Mouse (Mus musculus): ENCODE data around the gene St5. TPM values are rescaled to one million over a fixed set of nuclear protein-coding genes. Genes with fewer than 3 reads are reported as not detected.

St5 gene
- total RNA-seq, 1 experiment from 2014 or later, result 43.3 TPM

GRCm38 (mm10) chr7:109609565-109610345, 93.7 kb downstream of the St5 start:
- no peak for DNase-seq

GRCm38 (mm10) chr7:109608831-109609230, 94.6 kb downstream of the St5 start:
- no peak for DNase-seq

- no peak for DNase-seq
Observed at GRCm38 (mm10) chr7:109606994-109607610, 96.3 kb downstream of the St5 start.

- DNase-seq, result no peak
Observed at GRCm38 (mm10) chr7:109602562-109602961, 100.8 kb downstream of the St5 start.

- no peak for DNase-seq
Observed at GRCm38 (mm10) chr7:109602022-109602421, 101.4 kb downstream of the St5 start.

- peak; percentile 45 for DNase-seq
Observed at GRCm38 (mm10) chr7:109600702-109601101, 102.7 kb downstream of the St5 start.

- no peak for DNase-seq
Observed at GRCm38 (mm10) chr7:109599998-109600397, 103.4 kb downstream of the St5 start.

GRCm38 (mm10) chr7:109594845-109595531, 108.4 kb downstream of the St5 start:
- DNase-seq, result no peak

- DNase-seq, result no peak
Observed at GRCm38 (mm10) chr7:109593992-109594391, 109.4 kb downstream of the St5 start.

GRCm38 (mm10) chr7:109592184-109592583, 111.2 kb downstream of the St5 start:
- DNase-seq, result no peak

GRCm38 (mm10) chr7:109590576-109590975, 112.8 kb downstream of the St5 start:
- no peak for DNase-seq

- DNase-seq, result no peak
Observed at GRCm38 (mm10) chr7:109588990-109589389, 114.4 kb downstream of the St5 start.

- DNase-seq, result no peak
Observed at GRCm38 (mm10) chr7:109588145-109588544, 115.3 kb downstream of the St5 start.

GRCm38 (mm10) chr7:109584467-109584866, 118.9 kb downstream of the St5 start:
- no peak for DNase-seq

GRCm38 (mm10) chr7:109580489-109580888, 122.9 kb downstream of the St5 start:
- no peak for DNase-seq

- DNase-seq, result no peak
Observed at GRCm38 (mm10) chr7:109579585-109580307, 123.7 kb downstream of the St5 start.

- DNase-seq, result no peak
Observed at GRCm38 (mm10) chr7:109578880-109579584, 124.4 kb downstream of the St5 start.

- no peak for DNase-seq
Observed at GRCm38 (mm10) chr7:109576321-109577314, 126.8 kb downstream of the St5 start.

GRCm38 (mm10) chr7:109574166-109574565, 129.2 kb downstream of the St5 start:
- no peak for DNase-seq

- DNase-seq, result no peak
Observed at GRCm38 (mm10) chr7:109568391-109568892, 135.0 kb downstream of the St5 start.

Measured in adrenal gland, postnatal 25 days (tissue).